Mouse (Mus musculus) thymus, adult 18-20 months (tissue): ENCODE data around the gene Acin1.
"Not testable (repeated sequence)": the region's sequence is repeated elsewhere in the genome, so short reads cannot be mapped to it uniquely, and the experiment has no call there.

Experiments
- DNase-seq, 2 experiments: peaks; one replicate each; pipeline ENCODE4 v3.0.0; 2022; ENCODE audit warnings: mixed read lengths in 2 of 2

Acin1 gene

GRCm38 (mm10) chr14:54641305-54641969 lies 45.3 kb downstream of the Acin1 start, which contains the start of gene Cdh24:
Gene Cdh24, minus strand, starts transcription at chr14:54641364.
- DNase-seq: peak; percentile 88 to 89

GRCm38 (mm10) chr14:54640946-54641304 lies 45.8 kb downstream of the Acin1 start, which contains the start of gene Gm17606:
Gene Gm17606, plus strand, starts transcription at chr14:54640952.
- DNase-seq: no peak

- DNase-seq: no peak
These were observed 46.6 kb downstream of the Acin1 start for GRCm38 (mm10) chr14:54640121-54640520.

GRCm38 (mm10) chr14:54638210-54638609 lies 48.5 kb downstream of the Acin1 start:
- DNase-seq: no peak

GRCm38 (mm10) chr14:54636954-54637353 lies 49.8 kb downstream of the Acin1 start:
- no peak for DNase-seq

GRCm38 (mm10) chr14:54634182-54634581 lies 52.5 kb downstream of the Acin1 start:
- DNase-seq: no peak

- DNase-seq: no peak
These were observed 54.5 kb downstream of the Acin1 start for GRCm38 (mm10) chr14:54632252-54632651.

GRCm38 (mm10) chr14:54631240-54631599 lies 55.5 kb downstream of the Acin1 start:
- no peak for DNase-seq

GRCm38 (mm10) chr14:54630583-54631239 lies 56.0 kb downstream of the Acin1 start:
- no peak for DNase-seq

- DNase-seq: no peak
These were observed 56.9 kb downstream of the Acin1 start for GRCm38 (mm10) chr14:54629797-54630196.

- DNase-seq: no peak
These were observed 58.6 kb downstream of the Acin1 start for GRCm38 (mm10) chr14:54628103-54628502.

- no peak for DNase-seq
These were observed 61.8 kb downstream of the Acin1 start for GRCm38 (mm10) chr14:54624976-54625375.

- no peak for DNase-seq
These were observed 63.4 kb downstream of the Acin1 start for GRCm38 (mm10) chr14:54623334-54623733.

- DNase-seq: no peak
These were observed 65.6 kb downstream of the Acin1 start, which contains the start of gene Psmb11 for GRCm38 (mm10) chr14:54621133-54621532. Gene Psmb11, plus strand, starts transcription at chr14:54621433.

- peak; percentile 72 to 80 for DNase-seq
These were observed 68.8 kb downstream of the Acin1 start, which contains the start of gene Psmb5 for GRCm38 (mm10) chr14:54617897-54618365. Gene Psmb5, minus strand, starts transcription at chr14:54618022.

GRCm38 (mm10) chr14:54617152-54617896 lies 69.4 kb downstream of the Acin1 start:
- no peak for DNase-seq

GRCm38 (mm10) chr14:54616226-54616825 lies 70.4 kb downstream of the Acin1 start:
- DNase-seq: no peak

- DNase-seq: not testable (repeated sequence)
These were observed 72.6 kb downstream of the Acin1 start for GRCm38 (mm10) chr14:54614130-54614529.

- no peak for DNase-seq
These were observed 76.1 kb downstream of the Acin1 start for GRCm38 (mm10) chr14:54610648-54611047.

GRCm38 (mm10) chr14:54609962-54610361 lies 76.8 kb downstream of the Acin1 start:
- DNase-seq: no peak

GRCm38 (mm10) chr14:54609245-54609644 lies 77.5 kb downstream of the Acin1 start:
- DNase-seq: no peak

GRCm38 (mm10) chr14:54607226-54607625 lies 79.5 kb downstream of the Acin1 start:
- no peak for DNase-seq

GRCm38 (mm10) chr14:54605752-54606321 lies 80.9 kb downstream of the Acin1 start, which contains the start of gene 4931414P19Rik:
Gene 4931414P19Rik, minus strand, starts transcription at chr14:54605993.
- DNase-seq: peak; percentile 59 to 61
